Mouse (Mus musculus): ENCODE measurements around the gene Efhd2. TPM values are rescaled to one million over a fixed set of nuclear protein-coding genes. Genes with fewer than 3 reads are reported as not detected.

The Efhd2 gene
- polyA plus RNA-seq, 1 experiment from 2014 or later = 81.6 TPM

DNA sequence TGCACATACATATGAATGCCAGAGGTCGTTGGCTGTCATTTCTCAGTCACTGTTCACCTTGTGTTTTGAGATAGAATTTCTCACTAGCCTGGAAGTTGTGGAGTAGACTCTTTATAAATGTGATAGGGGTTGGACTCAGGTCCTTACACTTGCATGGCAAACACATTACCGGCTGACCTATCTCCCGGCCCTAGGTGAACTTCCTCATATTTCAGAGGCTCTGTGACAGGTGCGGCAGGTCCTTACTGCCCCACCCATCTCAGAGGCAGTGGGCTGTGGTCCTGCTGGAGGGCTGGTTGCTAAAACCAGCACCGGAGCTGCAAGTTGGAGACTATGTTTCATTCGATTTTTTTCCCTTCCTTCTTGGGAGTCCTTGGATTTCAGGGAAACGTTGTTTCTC is 3.9 kb upstream of the Efhd2 start:
- Histone ChIP-seq H3K36me3 (ENCODE audit: insufficient read depth, low read length) (no peaks in the 10 kb centered on the region), H3K4me3 (ENCODE audit: low read depth, low read length) (no peak overlapping the region), H3K9ac (replicated peaks; ENCODE audit: low read depth) (no peak overlapping the region), H3K27me3 (replicated peaks; ENCODE audit: insufficient read depth, low read length) (no peaks in the 10 kb centered on the region), H3K27ac (ENCODE audit: low read length) (no peak overlapping the region), H3K4me2 (replicated peaks; ENCODE audit: low read depth, low read length) (no peak overlapping the region), H3K4me1 (ENCODE audit: insufficient read depth, low read depth, low read length) (peaks cover 10% of the 10 kb centered on the region; the same call in 1 of the 2 replicates), H3K9me3 (ENCODE audit: low read length) (no peaks in the 10 kb centered on the region)
- TF ChIP-seq EP300 (IDR thresholded peaks at IDR 0.05) (0 out of 2 replicates have a peak, but pooled peaks have one; percentile 7), CTCF (IDR thresholded peaks at IDR 0.05) (no peak)
- no peak for ATAC-seq
- DNase-seq (ENCODE audit: low spot score) = peak; percentile 56
- WGBS = 25% methylated on average over 7 of the region's 7 CpGs

DNA sequence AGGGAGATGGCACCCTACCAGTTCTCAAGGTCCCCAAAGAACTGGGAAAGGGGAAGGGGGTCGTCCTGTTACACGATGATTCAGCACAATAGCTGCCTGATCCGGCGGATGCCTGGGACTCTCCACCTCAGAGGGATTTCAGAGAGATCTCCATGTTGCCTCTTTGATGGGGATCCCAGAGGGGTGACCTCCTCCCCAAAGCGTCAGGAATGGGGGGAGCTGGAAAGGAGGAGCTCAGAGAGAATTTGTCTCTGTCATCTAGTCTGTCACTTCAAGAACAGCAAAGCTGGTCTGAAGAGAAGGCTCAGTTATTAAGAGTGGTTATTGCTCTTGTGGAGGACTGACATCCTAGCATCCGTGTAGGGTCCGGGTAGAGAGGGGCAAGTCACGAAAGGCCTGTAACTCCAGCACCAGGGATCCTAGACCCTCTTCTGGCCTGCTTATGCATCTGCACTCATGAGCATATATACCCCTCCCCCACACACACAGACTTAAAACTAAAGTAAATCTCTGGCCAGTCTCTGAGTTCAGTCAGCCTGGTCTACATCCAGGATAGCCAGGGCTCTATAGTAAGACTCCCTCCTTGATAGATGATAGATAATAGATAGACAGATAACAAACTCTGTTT is 875 bp upstream of the Efhd2 start:
- Histone ChIP-seq H3K4me1 (ENCODE audit: insufficient read depth, low read depth, low read length) (peaks cover 19% of the 10 kb centered on the region), H3K9me3 (ENCODE audit: low read length) (no peaks in the 10 kb centered on the region), H3K27ac (ENCODE audit: low read length) (no peak overlapping the region), H3K4me3 (ENCODE audit: low read depth, low read length) (0 out of 2 replicates have a peak overlapping the region, but pooled peaks have one; percentile 85), H3K27me3 (replicated peaks; ENCODE audit: insufficient read depth, low read length) (no peaks in the 10 kb centered on the region), H3K9ac (replicated peaks; ENCODE audit: low read depth) (no peak overlapping the region), H3K4me2 (replicated peaks; ENCODE audit: low read depth, low read length) (peak overlapping the region; percentile 95), H3K36me3 (ENCODE audit: insufficient read depth, low read length) (no peaks in the 10 kb centered on the region)
- 0 out of 2 replicates have a peak, but pooled peaks have one; percentile 8 for TF ChIP-seq CTCF (IDR thresholded peaks at IDR 0.05)
- no peak for TF ChIP-seq EP300 (IDR thresholded peaks at IDR 0.05)
- DNase-seq (ENCODE audit: low spot score) (peak; percentile 39), ATAC-seq (no peak)
- 9% methylated on average over 8 of the region's 8 CpGs for WGBS

DNA sequence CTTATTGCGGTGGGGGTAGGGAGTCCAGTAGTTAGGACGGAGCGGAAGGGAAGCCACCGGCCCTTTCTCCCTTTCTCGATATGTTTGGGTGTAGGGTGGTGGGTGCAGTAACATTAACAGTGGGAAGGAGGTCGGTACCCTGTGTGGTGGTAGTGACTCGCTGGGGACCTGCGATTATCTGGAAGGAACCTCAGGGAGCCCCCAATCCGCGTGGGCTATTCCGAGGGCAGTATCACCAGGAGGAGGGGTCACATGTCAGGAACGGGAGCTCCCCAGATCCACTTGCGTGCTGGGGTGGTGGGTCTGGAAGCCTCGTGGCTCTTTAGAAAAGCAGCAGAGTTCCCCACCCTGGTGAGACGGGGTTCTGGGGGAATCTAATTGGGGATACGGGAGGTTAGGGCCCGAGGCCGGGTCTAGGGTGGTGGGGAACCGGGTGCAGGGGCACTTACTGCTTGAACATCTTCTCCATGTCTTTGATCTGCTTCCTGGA is 564 bp downstream of the Efhd2 start:
- Histone ChIP-seq H3K4me2 (replicated peaks; ENCODE audit: low read depth, low read length) (peak overlapping the region; percentile 95), H3K4me3 (ENCODE audit: low read depth, low read length) (peak overlapping the region; percentile 85), H3K9ac (replicated peaks; ENCODE audit: low read depth) (peak overlapping the region; percentile 76), H3K27ac (ENCODE audit: low read length) (peak overlapping the region; percentile 66), H3K9me3 (ENCODE audit: low read length) (no peaks in the 10 kb centered on the region), H3K4me1 (ENCODE audit: insufficient read depth, low read depth, low read length) (peaks cover 31% of the 10 kb centered on the region), H3K27me3 (replicated peaks; ENCODE audit: insufficient read depth, low read length) (no peaks in the 10 kb centered on the region), H3K36me3 (ENCODE audit: insufficient read depth, low read length) (no peaks in the 10 kb centered on the region)
- WGBS = 1% methylated on average over 19 of the region's 19 CpGs
- TF ChIP-seq CTCF (IDR thresholded peaks at IDR 0.05) (no peak), EP300 (IDR thresholded peaks at IDR 0.05) (no peak)
- ATAC-seq (0 out of 2 replicates have a peak, but pooled peaks have one; percentile 2), DNase-seq (ENCODE audit: low spot score) (peak; percentile 41)

DNA sequence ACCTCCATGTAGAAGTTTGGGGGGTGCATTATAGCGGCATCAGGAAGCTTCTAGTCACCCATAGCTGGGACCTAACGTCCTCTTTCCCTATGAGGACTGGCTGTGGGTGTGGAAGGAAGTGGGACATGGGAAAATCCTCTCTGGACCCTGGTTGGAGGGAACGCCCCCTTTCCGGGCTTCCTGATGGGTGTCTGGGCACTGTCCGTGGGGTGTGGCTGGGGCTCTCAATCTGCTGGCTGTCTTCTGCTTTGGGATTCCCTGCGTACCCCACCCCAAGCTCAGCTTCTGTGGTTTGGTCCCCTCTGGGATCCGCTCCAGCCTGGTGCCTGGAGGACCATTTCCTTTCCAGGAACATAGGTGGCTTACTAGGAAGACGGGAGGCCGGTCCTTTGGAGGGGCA is 1.7 kb downstream of the Efhd2 start:
- peak overlapping the region; percentile 85 for H3K4me3 ChIP-seq (ENCODE audit: low read depth, low read length)
- no peak for ATAC-seq
- no peaks in the 10 kb centered on the region for H3K9me3 ChIP-seq (ENCODE audit: low read length)
- H3K4me1 ChIP-seq (ENCODE audit: insufficient read depth, low read depth, low read length) = peaks cover 31% of the 10 kb centered on the region
- H3K27me3 ChIP-seq (replicated peaks; ENCODE audit: insufficient read depth, low read length) = no peaks in the 10 kb centered on the region
- TF ChIP-seq CTCF (IDR thresholded peaks at IDR 0.05) (no peak), EP300 (IDR thresholded peaks at IDR 0.05) (0 out of 2 replicates have a peak, but pooled peaks have one; percentile 15)
- H3K4me2 ChIP-seq (replicated peaks; ENCODE audit: low read depth, low read length) = peak overlapping the region; percentile 95
- H3K9ac ChIP-seq (replicated peaks; ENCODE audit: low read depth) = 0 out of 2 replicates have a peak overlapping the region, but pooled peaks have one; percentile 76
- no peaks in the 10 kb centered on the region for H3K36me3 ChIP-seq (ENCODE audit: insufficient read depth, low read length)
- 58% methylated on average over 8 of the region's 9 CpGs for WGBS
- DNase-seq (ENCODE audit: low spot score) = peak; percentile 47
- H3K27ac ChIP-seq (ENCODE audit: low read length) = no peak overlapping the region

DNA sequence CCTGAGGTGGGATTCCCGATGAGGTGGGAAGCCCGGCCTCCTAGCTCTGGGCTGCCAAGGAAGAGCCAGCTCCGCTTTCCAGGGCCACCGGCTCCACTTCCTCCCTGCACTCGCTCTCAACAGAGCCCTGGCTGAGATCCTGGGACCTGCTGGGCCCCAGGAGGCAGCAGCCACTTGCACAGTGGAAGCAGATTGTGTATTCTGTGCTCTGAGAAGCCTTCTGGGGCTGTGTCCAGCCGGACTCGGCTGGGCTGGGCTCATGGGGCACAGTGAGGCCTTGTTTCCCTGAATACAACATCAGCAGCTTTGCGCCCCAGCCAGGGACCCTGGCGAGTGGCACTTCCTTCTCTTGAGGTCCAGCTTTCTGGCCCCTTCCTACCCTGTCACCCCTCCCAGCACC is 2.8 kb downstream of the Efhd2 start:
- H3K9me3 ChIP-seq (ENCODE audit: low read length) = no peaks in the 10 kb centered on the region
- H3K9ac ChIP-seq (replicated peaks; ENCODE audit: low read depth) = 0 out of 2 replicates have a peak overlapping the region, but pooled peaks have one; percentile 9
- TF ChIP-seq CTCF (IDR thresholded peaks at IDR 0.05) (no peak), EP300 (IDR thresholded peaks at IDR 0.05) (no peak)
- no peak for ATAC-seq
- 30% methylated on average over 9 of the region's 9 CpGs for WGBS
- no peak overlapping the region for H3K4me3 ChIP-seq (ENCODE audit: low read depth, low read length)
- no peak for DNase-seq (ENCODE audit: low spot score)
- peaks cover 38% of the 10 kb centered on the region for H3K4me1 ChIP-seq (ENCODE audit: insufficient read depth, low read depth, low read length)
- peak overlapping the region; percentile 20 for H3K27ac ChIP-seq (ENCODE audit: low read length)
- no peaks in the 10 kb centered on the region for H3K36me3 ChIP-seq (ENCODE audit: insufficient read depth, low read length)
- no peaks in the 10 kb centered on the region for H3K27me3 ChIP-seq (replicated peaks; ENCODE audit: insufficient read depth, low read length)
- H3K4me2 ChIP-seq (replicated peaks; ENCODE audit: low read depth, low read length) = peak overlapping the region; percentile 95

DNA sequence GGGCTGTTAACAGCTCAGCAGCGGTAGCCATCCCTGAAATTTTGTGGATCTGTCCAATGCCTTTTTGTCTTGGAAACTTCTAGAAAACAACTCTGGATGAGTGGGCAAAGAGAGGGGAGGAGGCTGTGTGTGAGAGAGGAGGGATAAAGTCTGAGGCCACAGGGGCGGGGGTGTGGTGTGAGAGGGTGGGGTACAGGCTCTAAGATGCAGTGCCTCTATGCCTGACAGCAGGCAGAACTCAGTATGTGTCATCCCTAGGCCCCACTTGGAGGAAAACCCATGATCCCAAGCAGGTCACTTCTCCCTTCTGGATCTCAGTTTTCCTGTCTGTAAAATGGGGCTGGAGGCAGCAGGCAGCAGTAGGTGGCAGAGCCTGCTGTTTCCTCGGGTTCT is 3.4 kb downstream of the Efhd2 start:
- Histone ChIP-seq H3K9me3 (ENCODE audit: low read length) (no peaks in the 10 kb centered on the region), H3K4me2 (replicated peaks; ENCODE audit: low read depth, low read length) (peak overlapping the region; percentile 95), H3K27ac (ENCODE audit: low read length) (peak overlapping the region; percentile 20; the same call in 1 of the 2 replicates), H3K36me3 (ENCODE audit: insufficient read depth, low read length) (no peaks in the 10 kb centered on the region), H3K9ac (replicated peaks; ENCODE audit: low read depth) (no peak overlapping the region), H3K4me3 (ENCODE audit: low read depth, low read length) (no peak overlapping the region), H3K27me3 (replicated peaks; ENCODE audit: insufficient read depth, low read length) (no peaks in the 10 kb centered on the region), H3K4me1 (ENCODE audit: insufficient read depth, low read depth, low read length) (peaks cover 41% of the 10 kb centered on the region)
- DNase-seq (ENCODE audit: low spot score) (no peak), ATAC-seq (no peak)
- WGBS = 88% methylated on average over 3 of the region's 3 CpGs
- TF ChIP-seq EP300 (IDR thresholded peaks at IDR 0.05) (no peak), CTCF (IDR thresholded peaks at IDR 0.05) (no peak)

Data from lung, postnatal 0 days (tissue).